Mouse (Mus musculus): ENCODE data around the gene Plekhg2. TPM values are rescaled to one million over a fixed set of nuclear protein-coding genes. Genes with fewer than 3 reads are reported as not detected.

Plekhg2 gene
- total RNA-seq, 2 experiments from 2014 or later, result 39.3 to 47.2 TPM

GRCm38 (mm10) chr7:28384162-28384561 is 11.8 kb upstream of the Plekhg2 start:
- no peak for DNase-seq (ENCODE audit: low spot score in 2 of 2)

GRCm38 (mm10) chr7:28383606-28384005 is 11.2 kb upstream of the Plekhg2 start:
- DNase-seq (ENCODE audit: low spot score in 2 of 2), result no peak

GRCm38 (mm10) chr7:28382981-28383396 is 10.6 kb upstream of the Plekhg2 start:
- peak in 1 of 2 experiments; percentile 32 for DNase-seq (ENCODE audit: low spot score in 2 of 2)

- no peak for DNase-seq (ENCODE audit: low spot score in 2 of 2)
These were observed 10.1 kb upstream of the Plekhg2 start for GRCm38 (mm10) chr7:28382347-28382951.

GRCm38 (mm10) chr7:28381938-28382337 is 9.5 kb upstream of the Plekhg2 start:
- peak in 1 of 2 experiments; percentile 72 for DNase-seq (ENCODE audit: low spot score in 2 of 2)

GRCm38 (mm10) chr7:28381017-28381790 is 8.8 kb upstream of the Plekhg2 start:
- peak in 1 of 2 experiments; percentile 74 for DNase-seq (ENCODE audit: low spot score in 2 of 2)

GRCm38 (mm10) chr7:28380237-28381016 is 8.0 kb upstream of the Plekhg2 start, which contains the start of gene Zfp36:
Gene Zfp36, minus strand, starts transcription at chr7:28380253.
- no peak for DNase-seq (ENCODE audit: low spot score in 2 of 2)

GRCm38 (mm10) chr7:28378769-28379651 is 6.6 kb upstream of the Plekhg2 start:
- DNase-seq (ENCODE audit: low spot score in 2 of 2), result peak; percentile 88 to 94

GRCm38 (mm10) chr7:28378066-28378690 is 5.8 kb upstream of the Plekhg2 start:
- DNase-seq (ENCODE audit: low spot score in 2 of 2), result no peak

- DNase-seq (ENCODE audit: low spot score in 2 of 2), result no peak
These were observed 5.0 kb upstream of the Plekhg2 start for GRCm38 (mm10) chr7:28377190-28378065.

- no peak for DNase-seq (ENCODE audit: low spot score in 2 of 2)
These were observed 3.8 kb upstream of the Plekhg2 start for GRCm38 (mm10) chr7:28376011-28376771.

- peak in 1 of 2 experiments; percentile 73 for DNase-seq (ENCODE audit: low spot score in 2 of 2)
These were observed 3.0 kb upstream of the Plekhg2 start for GRCm38 (mm10) chr7:28375176-28375921.

GRCm38 (mm10) chr7:28374647-28375046 is 2.2 kb upstream of the Plekhg2 start:
- DNase-seq (ENCODE audit: low spot score in 2 of 2), result no peak

GRCm38 (mm10) chr7:28373891-28374495 is 1.6 kb upstream of the Plekhg2 start:
- DNase-seq (ENCODE audit: low spot score in 2 of 2), result no peak

GRCm38 (mm10) chr7:28373131-28373581 is 757 bp upstream of the Plekhg2 start:
- no peak for DNase-seq (ENCODE audit: low spot score in 2 of 2)

GRCm38 (mm10) chr7:28371514-28371989 is 847 bp downstream of the Plekhg2 start:
- DNase-seq (ENCODE audit: low spot score in 2 of 2), result no peak

- DNase-seq (ENCODE audit: low spot score in 2 of 2), result no peak
These were observed 1.4 kb downstream of the Plekhg2 start for GRCm38 (mm10) chr7:28370977-28371513.
